Mouse (Mus musculus) small intestine, adult 2 months (tissue): ENCODE results near the gene Krtap5-5. TPM values are rescaled to one million over a fixed set of nuclear protein-coding genes. Genes with fewer than 3 reads are reported as not detected.
"Not testable (repeated sequence)": the region's sequence is repeated elsewhere in the genome, so short reads cannot be mapped to it uniquely, and the experiment has no call there.

Experiments
- H3K27ac ChIP-seq: fragments of 200-500 bp; 2 replicates; pipeline ENCODE4 v1.5.1; 2012; ENCODE audit warnings: low read depth, low read length, control low read depth, inconsistent platforms; ENCODE audit not compliant: insufficient read depth
- H3K27me3 ChIP-seq: fragments of 200-500 bp; 2 replicates; pipeline ENCODE4 v1.6.1; 2012; ENCODE audit warnings: mild to moderate bottlenecking, moderate library complexity, low read length, inconsistent platforms; ENCODE audit not compliant: control insufficient read depth, insufficient read depth
- H3K36me3 ChIP-seq: fragments of 200-500 bp; 2 replicates; pipeline ENCODE4 v1.6.1; 2012; ENCODE audit warnings: mild to moderate bottlenecking, low read length, control low read depth, inconsistent platforms; ENCODE audit not compliant: control insufficient read depth, insufficient read depth
- H3K4me1 ChIP-seq: fragments of 200-500 bp; 2 replicates; pipeline ENCODE4 v1.6.1; 2012; ENCODE audit warnings: low read length, inconsistent platforms, mixed read lengths; ENCODE audit not compliant: control insufficient read depth, insufficient read depth, insufficient read length
- H3K4me3 ChIP-seq: fragments of 200-500 bp; 2 replicates; pipeline ENCODE4 v1.5.1; 2012; ENCODE audit warnings: low read depth, mild to moderate bottlenecking, control low read depth, inconsistent platforms, low read length, moderate library complexity
- CTCF ChIP-seq: fragments of 200-500 bp; IDR thresholded peaks from 2 replicates; pipeline ENCODE4 v1.5.1; 2012; ENCODE audit warnings: low read depth, mild to moderate bottlenecking, control low read depth, inconsistent platforms, low read length, moderate library complexity, mixed read lengths; ENCODE audit not compliant: insufficient replicate concordance, insufficient read length; ENCODE audit errors: extremely low read depth
- POLR2A ChIP-seq: fragments of 200-500 bp; IDR thresholded peaks from 2 replicates; pipeline ENCODE4 v1.6.1; 2012; ENCODE audit warnings: low read depth, mild to moderate bottlenecking, control low read depth, inconsistent platforms, low read length, moderate library complexity
- WGBS: fragments of 180-500 bp; shearing (Covaris S2); methylation state at CpG from one replicate; pipeline ENCODE4 v1.1.7; 2018; 5-methylcytosine and 5-hydroxymethylcytosine counted together
- polyA plus RNA-seq: library from polyadenylated mRNA; depleted of rRNA; stranded (reverse); fragments of >200 nt; gene quantifications from 2 replicates; pipeline ENCODE4 v1.2.3, GENCODE M21; 2012; rRNA removed

Krtap5-5 gene
- 0.65 TPM in 1 of 2 replicates, not detected in the other for polyA plus RNA-seq

GRCm38 (mm10) chr7:142229871-142230270 is at the start of gene Krtap5-5:
Gene Krtap5-5 (minus strand): TSS chr7:142229971.
- Histone ChIP-seq H3K4me1 (peaks cover 14% of the 10 kb centered on the region), H3K27ac (peak within 1 kb of the TSS; percentile 30)
- not testable (repeated sequence) for H3K4me3 ChIP-seq, H3K36me3 ChIP-seq, H3K27me3 ChIP-seq
- WGBS: 60% methylated on average over 3 of the region's 3 CpGs

GRCm38 (mm10) chr7:142279291-142279690 is 49.5 kb upstream of the Krtap5-5 start:
- H3K36me3 ChIP-seq, H3K4me1 ChIP-seq, H3K4me3 ChIP-seq, H3K27ac ChIP-seq, H3K27me3 ChIP-seq: not testable (repeated sequence)
- WGBS: 92% methylated on average over 1 of the region's 1 CpGs

- not testable (repeated sequence) for H3K4me1 ChIP-seq, H3K4me3 ChIP-seq, H3K27me3 ChIP-seq, H3K27ac ChIP-seq, H3K36me3 ChIP-seq
- 0% methylated on average over 3 of the region's 3 CpGs for WGBS
- peak; percentile 53; the same call in 1 of the 2 replicates for TF ChIP-seq CTCF
These were observed 48.4 kb upstream of the Krtap5-5 start for GRCm38 (mm10) chr7:142278183-142278582.

- H3K27ac ChIP-seq, H3K36me3 ChIP-seq, H3K4me1 ChIP-seq, H3K27me3 ChIP-seq, H3K4me3 ChIP-seq: not testable (repeated sequence)
These were observed 44.5 kb upstream of the Krtap5-5 start, which contains the start of gene Gm4559 for GRCm38 (mm10) chr7:142274263-142274662. Gene Gm4559 (minus strand): TSS chr7:142274363.

GRCm38 (mm10) chr7:142258254-142258653 is 28.5 kb upstream of the Krtap5-5 start, which contains the start of gene Gm2431:
Gene Gm2431 (minus strand): TSS chr7:142258354.
- H3K4me1 ChIP-seq, H3K27ac ChIP-seq, H3K27me3 ChIP-seq, H3K36me3 ChIP-seq, H3K4me3 ChIP-seq: not testable (repeated sequence)
- 47% methylated on average over 1 of the region's 1 CpGs for WGBS

GRCm38 (mm10) chr7:142255517-142255916 is 25.7 kb upstream of the Krtap5-5 start:
- Histone ChIP-seq H3K4me3 (no peak overlapping the region), H3K27me3 (no peaks in the 10 kb centered on the region), H3K36me3 (no peaks in the 10 kb centered on the region), H3K4me1 (no peaks in the 10 kb centered on the region), H3K27ac (no peak overlapping the region)
- peak; percentile 68; the same call in 1 of the 2 replicates for TF ChIP-seq CTCF
- TF ChIP-seq POLR2A: no peak
- 1% methylated on average over 2 of the region's 2 CpGs for WGBS

GRCm38 (mm10) chr7:142249824-142250223 is 20.1 kb upstream of the Krtap5-5 start:
- H3K4me1 ChIP-seq: no peaks in the 10 kb centered on the region; the same call in 1 of the 2 replicates
- TF ChIP-seq POLR2A (no peak), CTCF (peak; percentile 59; the same call in 1 of the 2 replicates)
- no peak overlapping the region for H3K27ac ChIP-seq
- H3K4me3 ChIP-seq: no peak overlapping the region
- WGBS: 0% methylated on average over 1 of the region's 1 CpGs
- H3K27me3 ChIP-seq: no peaks in the 10 kb centered on the region
- no peaks in the 10 kb centered on the region for H3K36me3 ChIP-seq

GRCm38 (mm10) chr7:142240978-142241377 is 11.2 kb upstream of the Krtap5-5 start, which contains the start of gene Gm40460:
Gene Gm40460 (minus strand): TSS chr7:142241078.
- H3K36me3 ChIP-seq: no peaks in the 10 kb centered on the region
- H3K27ac ChIP-seq: no peak within 1 kb of the TSS
- no peaks in the 10 kb centered on the region for H3K27me3 ChIP-seq
- no peaks in the 10 kb centered on the region; the same call in 1 of the 2 replicates for H3K4me1 ChIP-seq
- H3K4me3 ChIP-seq: no peak within 1 kb of the TSS
- TF ChIP-seq CTCF (no peak), POLR2A (no peak)
- 46% methylated on average over 2 of the region's 2 CpGs for WGBS
